Mouse (Mus musculus) liver, embryonic 14.5 days (tissue): ENCODE measurements at regions not wholly inside any gene's neighbourhood (a gene's known extent, or its start where the extent isn't known, plus 50 kb on each side); places are given as distances from the start of the nearest gene placed in this dataset.

Experiments
- CTCF ChIP-seq: IDR thresholded peaks from 2 replicates; pipeline ENCODE4 v1.5.1; 2016; ENCODE audit warnings: antibody characterized with exemption, low read depth, control low read depth
- EP300 ChIP-seq: IDR thresholded peaks from 2 replicates; pipeline ENCODE4 v1.6.1; 2016; ENCODE audit warnings: antibody characterized with exemption, low read depth

DNA sequence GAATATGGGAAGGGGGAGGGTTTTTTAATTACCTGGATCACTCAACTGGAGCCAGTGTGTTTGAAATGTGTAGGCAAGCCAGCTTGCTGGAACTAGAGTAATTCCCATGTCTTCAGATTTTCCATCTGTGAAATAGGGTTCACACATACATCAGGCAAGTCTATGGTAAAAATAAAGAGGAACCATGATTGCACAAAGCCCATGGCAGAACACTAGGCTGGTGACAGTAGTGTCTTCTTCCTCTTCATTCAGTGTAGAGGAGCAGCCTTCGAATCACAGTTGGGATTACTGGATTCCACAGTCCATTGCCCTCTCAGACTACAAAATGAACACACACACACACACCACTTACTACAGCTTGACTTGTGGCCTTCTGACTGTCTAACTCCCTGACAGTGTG, 2150.5 kb upstream of the Gm7489 start:
- TF ChIP-seq CTCF = no peak
- no peak for TF ChIP-seq EP300
